Mouse (Mus musculus): Measurements from ENCODE around the gene Tm4sf19. TPM values are rescaled to one million over a fixed set of nuclear protein-coding genes. Genes with fewer than 3 reads are reported as not detected.
"Not testable (repeated sequence)": the region's sequence is repeated elsewhere in the genome, so short reads cannot be mapped to it uniquely, and the experiment has no call there.

Tm4sf19 gene
- polyA plus RNA-seq, 1 experiment from 2014 or later: not detected

GRCm38 (mm10) chr16:32434066-32434465 is 33.8 kb downstream of the Tm4sf19 start:
- H3K27me3 ChIP-seq (ENCODE audit: control insufficient read depth, insufficient read depth, low read length): no peaks in the 10 kb centered on the region
- no peak overlapping the region for H3K4me3 ChIP-seq (ENCODE audit: low read depth, low read length)
- DNase-seq (ENCODE audit: low spot score) (no peak), ATAC-seq (ENCODE audit: insufficient read depth, low FRiP score, low TSS enrichment) (no peak)
- no peaks in the 10 kb centered on the region for H3K36me3 ChIP-seq (ENCODE audit: control insufficient read depth, insufficient read depth, low read length)
- no peak overlapping the region for H3K27ac ChIP-seq (ENCODE audit: low read depth, low read length)
- H3K4me1 ChIP-seq (ENCODE audit: control insufficient read depth, insufficient read depth, low read length): peaks cover 10% of the 10 kb centered on the region; the same call in 1 of the 2 replicates
- H3K9me3 ChIP-seq (ENCODE audit: control insufficient read depth, low read length): no peaks in the 10 kb centered on the region
- H3K4me2 ChIP-seq (ENCODE audit: low read depth): no peak overlapping the region
- no peak overlapping the region for H3K9ac ChIP-seq (ENCODE audit: low read length)
- 62% methylated on average over 6 of the region's 6 CpGs for WGBS

GRCm38 (mm10) chr16:32434691-32435090 is 34.4 kb downstream of the Tm4sf19 start:
- Histone ChIP-seq H3K27ac (ENCODE audit: low read depth, low read length) (no peak overlapping the region), H3K9ac (ENCODE audit: low read length) (no peak overlapping the region), H3K4me1 (ENCODE audit: control insufficient read depth, insufficient read depth, low read length) (peaks cover 9% of the 10 kb centered on the region; the same call in 1 of the 2 replicates), H3K4me3 (ENCODE audit: low read depth, low read length) (no peak overlapping the region), H3K9me3 (ENCODE audit: control insufficient read depth, low read length) (no peaks in the 10 kb centered on the region), H3K36me3 (ENCODE audit: control insufficient read depth, insufficient read depth, low read length) (no peaks in the 10 kb centered on the region), H3K27me3 (ENCODE audit: control insufficient read depth, insufficient read depth, low read length) (no peaks in the 10 kb centered on the region), H3K4me2 (ENCODE audit: low read depth) (no peak overlapping the region)
- no peak for ATAC-seq (ENCODE audit: insufficient read depth, low FRiP score, low TSS enrichment)
- no peak for DNase-seq (ENCODE audit: low spot score)

DNA sequence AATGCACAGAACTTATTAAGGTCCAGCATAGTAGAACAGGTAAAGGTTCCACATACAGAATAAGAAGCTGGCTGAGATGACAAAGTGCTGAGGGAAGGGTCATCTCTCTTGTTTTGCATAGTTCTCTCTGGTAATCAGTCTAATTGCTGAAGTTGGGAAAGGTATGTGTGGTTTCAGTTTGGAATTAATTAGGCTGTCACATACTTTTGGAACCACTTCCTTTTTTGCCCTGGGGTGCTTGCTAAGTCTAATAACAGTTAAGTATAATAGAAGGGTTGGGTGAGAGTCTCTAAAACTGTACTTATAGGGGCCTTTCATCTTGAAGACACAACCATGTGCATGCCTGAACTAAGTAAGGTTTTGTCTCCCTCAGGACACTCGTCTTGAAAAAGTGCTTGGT is 36.4 kb downstream of the Tm4sf19 start:
- no peak overlapping the region for H3K27ac ChIP-seq (ENCODE audit: low read depth, low read length)
- DNase-seq (ENCODE audit: low spot score) (no peak), ATAC-seq (ENCODE audit: insufficient read depth, low FRiP score, low TSS enrichment) (no peak)
- H3K9me3 ChIP-seq (ENCODE audit: control insufficient read depth, low read length): no peaks in the 10 kb centered on the region
- peaks cover 5% of the 10 kb centered on the region; the same call in 1 of the 2 replicates for H3K4me1 ChIP-seq (ENCODE audit: control insufficient read depth, insufficient read depth, low read length)
- H3K36me3 ChIP-seq (ENCODE audit: control insufficient read depth, insufficient read depth, low read length): no peaks in the 10 kb centered on the region
- no peak overlapping the region for H3K4me3 ChIP-seq (ENCODE audit: low read depth, low read length)
- no peak overlapping the region for H3K4me2 ChIP-seq (ENCODE audit: low read depth)
- H3K9ac ChIP-seq (ENCODE audit: low read length): no peak overlapping the region
- WGBS: 76% methylated on average over 1 of the region's 1 CpGs
- H3K27me3 ChIP-seq (ENCODE audit: control insufficient read depth, insufficient read depth, low read length): no peaks in the 10 kb centered on the region

- ATAC-seq (ENCODE audit: insufficient read depth, low FRiP score, low TSS enrichment) (no peak), DNase-seq (ENCODE audit: low spot score) (no peak)
- no peaks in the 10 kb centered on the region for H3K4me1 ChIP-seq (ENCODE audit: control insufficient read depth, insufficient read depth, low read length)
- no peak overlapping the region for H3K27ac ChIP-seq (ENCODE audit: low read depth, low read length)
- no peaks in the 10 kb centered on the region for H3K27me3 ChIP-seq (ENCODE audit: control insufficient read depth, insufficient read depth, low read length)
- no peaks in the 10 kb centered on the region for H3K36me3 ChIP-seq (ENCODE audit: control insufficient read depth, insufficient read depth, low read length)
- H3K9me3 ChIP-seq (ENCODE audit: control insufficient read depth, low read length): no peaks in the 10 kb centered on the region
- H3K9ac ChIP-seq (ENCODE audit: low read length): no peak overlapping the region
- H3K4me2 ChIP-seq (ENCODE audit: low read depth): no peak overlapping the region
- 94% methylated on average over 1 of the region's 1 CpGs for WGBS
- no peak overlapping the region for H3K4me3 ChIP-seq (ENCODE audit: low read depth, low read length)
These were observed 37.0 kb downstream of the Tm4sf19 start for GRCm38 (mm10) chr16:32437266-32437665.

- no peak overlapping the region for H3K4me3 ChIP-seq (ENCODE audit: low read depth, low read length)
- no peaks in the 10 kb centered on the region for H3K36me3 ChIP-seq (ENCODE audit: control insufficient read depth, insufficient read depth, low read length)
- no peak for DNase-seq (ENCODE audit: low spot score)
- ATAC-seq (ENCODE audit: insufficient read depth, low FRiP score, low TSS enrichment): no peak
- no peak overlapping the region for H3K27ac ChIP-seq (ENCODE audit: low read depth, low read length)
- no peak overlapping the region for H3K4me2 ChIP-seq (ENCODE audit: low read depth)
- H3K4me1 ChIP-seq (ENCODE audit: control insufficient read depth, insufficient read depth, low read length): no peaks in the 10 kb centered on the region
- H3K27me3 ChIP-seq (ENCODE audit: control insufficient read depth, insufficient read depth, low read length): no peaks in the 10 kb centered on the region
- no peaks in the 10 kb centered on the region for H3K9me3 ChIP-seq (ENCODE audit: control insufficient read depth, low read length)
- 97% methylated on average over 3 of the region's 3 CpGs for WGBS
- H3K9ac ChIP-seq (ENCODE audit: low read length): no peak overlapping the region
These were observed 41.1 kb downstream of the Tm4sf19 start for GRCm38 (mm10) chr16:32441432-32441831.

- whole genome bisulfite sequencing: 89% methylated on average over 3 of the region's 3 CpGs
- ATAC-seq (ENCODE audit: insufficient read depth, low FRiP score, low TSS enrichment); H3K4me3 ChIP-seq (ENCODE audit: low read depth, low read length); H3K27ac ChIP-seq (ENCODE audit: low read depth, low read length); H3K4me2 ChIP-seq (ENCODE audit: low read depth); H3K4me1 ChIP-seq (ENCODE audit: control insufficient read depth, insufficient read depth, low read length); DNase-seq (ENCODE audit: low spot score); H3K9me3 ChIP-seq (ENCODE audit: control insufficient read depth, low read length); H3K27me3 ChIP-seq (ENCODE audit: control insufficient read depth, insufficient read depth, low read length); H3K36me3 ChIP-seq (ENCODE audit: control insufficient read depth, insufficient read depth, low read length); H3K9ac ChIP-seq (ENCODE audit: low read length): not testable (repeated sequence)
These were observed 44.3 kb downstream of the Tm4sf19 start for GRCm38 (mm10) chr16:32444615-32445014.

GRCm38 (mm10) chr16:32445558-32445957 is 45.3 kb downstream of the Tm4sf19 start:
- no peak overlapping the region for H3K9ac ChIP-seq (ENCODE audit: low read length)
- H3K36me3 ChIP-seq (ENCODE audit: control insufficient read depth, insufficient read depth, low read length): no peaks in the 10 kb centered on the region
- H3K4me1 ChIP-seq (ENCODE audit: control insufficient read depth, insufficient read depth, low read length): no peaks in the 10 kb centered on the region
- no peaks in the 10 kb centered on the region for H3K9me3 ChIP-seq (ENCODE audit: control insufficient read depth, low read length)
- no peak overlapping the region for H3K4me2 ChIP-seq (ENCODE audit: low read depth)
- ATAC-seq (ENCODE audit: insufficient read depth, low FRiP score, low TSS enrichment) (no peak), DNase-seq (ENCODE audit: low spot score) (no peak)
- H3K27ac ChIP-seq (ENCODE audit: low read depth, low read length): no peak overlapping the region
- H3K27me3 ChIP-seq (ENCODE audit: control insufficient read depth, insufficient read depth, low read length): no peaks in the 10 kb centered on the region
- 85% methylated on average over 1 of the region's 1 CpGs for WGBS
- no peak overlapping the region for H3K4me3 ChIP-seq (ENCODE audit: low read depth, low read length)

- no peaks in the 10 kb centered on the region for H3K4me1 ChIP-seq (ENCODE audit: control insufficient read depth, insufficient read depth, low read length)
These were observed 46.3 kb downstream of the Tm4sf19 start for GRCm38 (mm10) chr16:32446563-32447138.

DNA sequence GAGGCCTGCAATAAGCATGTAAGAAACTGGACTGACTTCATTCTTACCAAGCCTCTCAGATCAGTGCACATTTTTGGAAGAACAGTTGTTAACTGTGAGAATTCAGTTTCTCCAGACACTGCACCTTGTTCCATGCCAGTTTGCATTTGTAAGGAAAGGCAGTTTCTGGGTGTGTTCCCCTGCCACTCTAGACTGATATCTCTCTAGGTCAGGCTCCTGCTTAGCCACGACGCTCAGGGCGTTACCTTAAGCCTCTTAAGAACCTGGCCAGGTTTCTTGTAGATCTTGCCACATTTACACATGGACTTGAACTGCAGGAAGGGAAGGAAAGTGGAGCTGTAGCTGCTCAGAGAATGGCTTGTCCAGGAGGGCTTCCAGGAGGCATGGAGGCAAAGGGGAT is 49.4 kb downstream of the Tm4sf19 start:
- DNase-seq (ENCODE audit: low spot score): no peak
- no peak for ATAC-seq (ENCODE audit: insufficient read depth, low FRiP score, low TSS enrichment)
- WGBS: 80% methylated on average over 3 of the region's 3 CpGs
- H3K9ac ChIP-seq (ENCODE audit: low read length): no peak overlapping the region
- H3K36me3 ChIP-seq (ENCODE audit: control insufficient read depth, insufficient read depth, low read length): no peaks in the 10 kb centered on the region
- H3K4me1 ChIP-seq (ENCODE audit: control insufficient read depth, insufficient read depth, low read length): no peaks in the 10 kb centered on the region
- H3K4me3 ChIP-seq (ENCODE audit: low read depth, low read length): no peak overlapping the region
- H3K27me3 ChIP-seq (ENCODE audit: control insufficient read depth, insufficient read depth, low read length): no peaks in the 10 kb centered on the region
- no peak overlapping the region for H3K4me2 ChIP-seq (ENCODE audit: low read depth)
- no peak overlapping the region for H3K27ac ChIP-seq (ENCODE audit: low read depth, low read length)
- no peaks in the 10 kb centered on the region for H3K9me3 ChIP-seq (ENCODE audit: control insufficient read depth, low read length)

More at GRCm38 (mm10) chr16:32446563-32447138, 46.3 kb downstream of the Tm4sf19 start:
- DNase-seq (ENCODE audit: low spot score) (no peak), ATAC-seq (ENCODE audit: insufficient read depth, low FRiP score, low TSS enrichment) (no peak)
- Histone ChIP-seq H3K9ac (ENCODE audit: low read length) (no peak overlapping the region), H3K27me3 (ENCODE audit: control insufficient read depth, insufficient read depth, low read length) (no peaks in the 10 kb centered on the region), H3K4me3 (ENCODE audit: low read depth, low read length) (no peak overlapping the region), H3K4me2 (ENCODE audit: low read depth) (no peak overlapping the region), H3K36me3 (ENCODE audit: control insufficient read depth, insufficient read depth, low read length) (no peaks in the 10 kb centered on the region), H3K9me3 (ENCODE audit: control insufficient read depth, low read length) (no peaks in the 10 kb centered on the region), H3K27ac (ENCODE audit: low read depth, low read length) (no peak overlapping the region)
- WGBS: 81% methylated on average over 2 of the region's 2 CpGs
